Mouse (Mus musculus): ENCODE measurements around the gene Gm47841.
A peak's percentile ranks its signal among the peaks of the same experiment; 100 is the strongest.

Gene Gm47841

GRCm38 (mm10) chr15:101044531-101044930 lies 2.7 kb downstream of the Gm47841 start:
- Histone ChIP-seq H3K4me1 (replicated peaks; ENCODE audit: low read depth, low read length) (peaks cover 32% of the 10 kb centered on the region), H3K9me3 (ENCODE audit: low read length) (peaks cover 23% of the 10 kb centered on the region)
- no peak for TF ChIP-seq CTCF (conservative IDR thresholded peaks at IDR 0.05; ENCODE audit: low read length)
- TF ChIP-seq NANOG (IDR thresholded peaks at IDR 0.05; ENCODE audit: borderline replicate concordance, low read length), result no peak
- TF ChIP-seq POU5F1 (IDR thresholded peaks at IDR 0.05; ENCODE audit: borderline replicate concordance, low read length), result no peak

GRCm38 (mm10) chr15:101042613-101043012 lies 4.6 kb downstream of the Gm47841 start:
- Histone ChIP-seq H3K4me1 (replicated peaks; ENCODE audit: low read depth, low read length) (peaks cover 26% of the 10 kb centered on the region), H3K4me3 (replicated peaks; ENCODE audit: low read length) (no peak overlapping the region), H3K27me3 (ENCODE audit: insufficient read depth, low read length) (peaks cover 93% of the 10 kb centered on the region), H3K36me3 (ENCODE audit: insufficient read depth, low read length) (no peaks in the 10 kb centered on the region), H3K9me3 (ENCODE audit: low read length) (peaks cover 23% of the 10 kb centered on the region)
- TF ChIP-seq CTCF (conservative IDR thresholded peaks at IDR 0.05; ENCODE audit: low read length) (peak; percentile 89), POU5F1 (IDR thresholded peaks at IDR 0.05; ENCODE audit: borderline replicate concordance, low read length) (no peak), NANOG (IDR thresholded peaks at IDR 0.05; ENCODE audit: borderline replicate concordance, low read length) (no peak)

More at GRCm38 (mm10) chr15:101044531-101044930, 2.7 kb downstream of the Gm47841 start:
- Histone ChIP-seq H3K36me3 (ENCODE audit: insufficient read depth, low read length) (no peaks in the 10 kb centered on the region), H3K4me3 (replicated peaks; ENCODE audit: low read length) (no peak overlapping the region), H3K27me3 (ENCODE audit: insufficient read depth, low read length) (peaks cover 93% of the 10 kb centered on the region)

DNA sequence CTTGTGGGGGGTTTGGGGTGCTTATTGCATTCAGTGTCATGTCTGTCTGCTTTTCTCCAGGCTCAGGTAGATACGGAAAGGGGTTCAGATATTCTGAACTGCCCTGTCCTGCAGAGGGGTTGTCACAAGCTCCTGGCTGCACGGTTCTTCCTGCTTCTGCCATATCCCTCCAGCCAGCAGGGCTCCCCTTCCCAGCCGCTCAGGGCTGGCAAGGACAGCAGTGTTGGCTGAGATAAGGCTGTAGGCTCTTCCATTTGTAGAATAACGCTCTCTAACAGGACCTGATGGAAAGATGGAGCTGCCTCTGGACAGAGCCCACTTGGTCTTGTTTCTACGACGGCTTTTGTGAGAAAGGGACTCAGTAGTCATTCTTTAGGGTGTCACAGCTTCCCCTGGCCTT lies 5.2 kb downstream of the Gm47841 start:
- TF ChIP-seq POU5F1 (IDR thresholded peaks at IDR 0.05; ENCODE audit: borderline replicate concordance, low read length) (no peak), CTCF (conservative IDR thresholded peaks at IDR 0.05; ENCODE audit: low read length) (no peak), NANOG (IDR thresholded peaks at IDR 0.05; ENCODE audit: borderline replicate concordance, low read length) (no peak)
- no peak overlapping the region for H3K4me3 ChIP-seq (replicated peaks; ENCODE audit: low read length)
- H3K36me3 ChIP-seq (ENCODE audit: insufficient read depth, low read length), result no peaks in the 10 kb centered on the region
- peaks cover 93% of the 10 kb centered on the region for H3K27me3 ChIP-seq (ENCODE audit: insufficient read depth, low read length)
- peaks cover 23% of the 10 kb centered on the region for H3K4me1 ChIP-seq (replicated peaks; ENCODE audit: low read depth, low read length)
- H3K9me3 ChIP-seq (ENCODE audit: low read length), result peaks cover 23% of the 10 kb centered on the region

- TF ChIP-seq CTCF (conservative IDR thresholded peaks at IDR 0.05; ENCODE audit: low read length) (peak; percentile 60), NANOG (IDR thresholded peaks at IDR 0.05; ENCODE audit: borderline replicate concordance, low read length) (no peak)
- no peaks in the 10 kb centered on the region for H3K36me3 ChIP-seq (ENCODE audit: insufficient read depth, low read length)
Measured at GRCm38 (mm10) chr15:101039651-101040050, 7.5 kb downstream of the Gm47841 start.

DNA sequence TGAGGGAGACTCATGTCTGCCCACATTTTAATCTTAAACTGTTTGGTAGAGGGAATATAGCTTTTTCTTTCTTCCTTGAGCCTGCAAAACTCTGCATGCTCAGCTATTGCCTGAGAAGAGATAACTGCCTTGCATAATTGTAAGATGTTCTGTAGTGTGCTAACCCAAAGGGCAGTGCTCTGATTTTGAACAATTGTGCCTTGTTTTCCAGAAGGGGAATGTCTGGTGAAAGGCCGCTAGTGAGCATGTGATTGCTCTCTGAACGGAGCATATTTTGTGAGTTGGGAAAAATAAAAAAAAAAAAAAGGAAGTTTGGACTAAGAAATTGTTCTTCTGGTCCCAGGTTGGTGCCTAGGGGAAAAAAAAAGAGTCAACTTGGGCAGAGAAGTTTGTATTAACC lies 18.2 kb downstream of the Gm47841 start:
- Histone ChIP-seq H3K4me3 (replicated peaks; ENCODE audit: low read length) (no peak overlapping the region), H3K9me3 (ENCODE audit: low read length) (no peaks in the 10 kb centered on the region), H3K36me3 (ENCODE audit: insufficient read depth, low read length) (no peaks in the 10 kb centered on the region), H3K27me3 (ENCODE audit: insufficient read depth, low read length) (peaks cover 58% of the 10 kb centered on the region), H3K4me1 (replicated peaks; ENCODE audit: low read depth, low read length) (peaks cover 8% of the 10 kb centered on the region; the same call in 1 of the 2 replicates)
- TF ChIP-seq POU5F1 (IDR thresholded peaks at IDR 0.05; ENCODE audit: borderline replicate concordance, low read length), result no peak
- TF ChIP-seq CTCF (conservative IDR thresholded peaks at IDR 0.05; ENCODE audit: low read length), result no peak
- TF ChIP-seq NANOG (IDR thresholded peaks at IDR 0.05; ENCODE audit: borderline replicate concordance, low read length), result no peak

More at GRCm38 (mm10) chr15:101039651-101040050, 7.5 kb downstream of the Gm47841 start:
- Histone ChIP-seq H3K4me1 (replicated peaks; ENCODE audit: low read depth, low read length) (peaks cover 16% of the 10 kb centered on the region), H3K27me3 (ENCODE audit: insufficient read depth, low read length) (peaks cover 90% of the 10 kb centered on the region), H3K4me3 (replicated peaks; ENCODE audit: low read length) (peak overlapping the region; percentile 60), H3K9me3 (ENCODE audit: low read length) (peaks cover 17% of the 10 kb centered on the region)

DNA sequence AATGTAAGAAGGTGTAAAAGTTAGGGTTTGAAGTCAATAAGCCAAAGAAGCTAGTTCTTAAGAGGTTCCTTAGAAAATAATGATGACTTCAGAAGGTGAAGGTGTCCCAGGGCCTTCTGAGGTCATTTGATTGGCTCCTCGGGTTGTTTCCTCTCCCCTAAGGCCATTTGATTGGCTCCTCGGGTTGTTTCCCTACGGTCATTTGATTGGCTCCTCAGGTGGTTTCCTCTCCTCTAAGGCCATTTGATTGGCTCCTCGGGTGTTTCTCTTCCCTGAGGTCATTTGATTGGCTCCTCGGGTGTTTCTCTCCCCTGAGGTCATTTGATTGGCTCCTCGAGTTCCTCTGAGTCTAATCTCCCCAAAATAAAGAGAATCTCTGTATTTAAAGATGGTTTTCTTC lies 35.8 kb downstream of the Gm47841 start:
- Histone ChIP-seq H3K27me3 (ENCODE audit: insufficient read depth, low read length) (peaks cover 15% of the 10 kb centered on the region), H3K4me1 (replicated peaks; ENCODE audit: low read depth, low read length) (peaks cover 9% of the 10 kb centered on the region), H3K9me3 (ENCODE audit: low read length) (peaks cover 8% of the 10 kb centered on the region), H3K36me3 (ENCODE audit: insufficient read depth, low read length) (no peaks in the 10 kb centered on the region), H3K4me3 (replicated peaks; ENCODE audit: low read length) (no peak overlapping the region)
- TF ChIP-seq NANOG (IDR thresholded peaks at IDR 0.05; ENCODE audit: borderline replicate concordance, low read length) (no peak), CTCF (conservative IDR thresholded peaks at IDR 0.05; ENCODE audit: low read length) (no peak), POU5F1 (IDR thresholded peaks at IDR 0.05; ENCODE audit: borderline replicate concordance, low read length) (no peak)

DNA sequence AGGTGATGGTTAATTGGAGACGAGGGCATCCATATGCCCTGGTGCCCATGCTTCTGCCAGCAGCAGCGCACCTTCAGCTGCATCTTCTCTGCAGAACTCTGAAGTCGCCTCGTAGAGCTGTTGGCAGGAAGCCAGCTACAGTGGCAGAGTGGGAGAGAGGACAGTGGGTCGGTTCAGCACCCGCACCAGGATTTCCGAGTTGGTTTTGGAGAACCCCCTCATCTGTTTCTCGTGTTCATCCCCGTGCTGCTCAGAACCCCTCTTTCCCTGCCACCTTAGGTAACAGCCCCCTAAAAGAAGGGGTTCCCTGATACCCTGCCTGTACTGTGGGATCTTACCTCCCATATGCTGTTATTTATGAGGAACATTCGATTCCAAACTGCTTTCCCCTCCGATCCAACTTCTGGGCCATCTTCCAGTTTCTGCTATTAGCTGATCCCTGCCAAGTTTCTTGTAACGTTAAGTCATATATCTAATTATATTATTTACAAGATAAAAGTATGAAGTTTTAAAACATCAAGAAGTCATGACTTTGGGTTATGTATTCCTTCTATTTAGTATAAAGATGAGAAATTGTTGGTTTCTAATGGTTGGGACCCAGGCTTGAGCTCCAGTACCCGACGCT lies 38.7 kb downstream of the Gm47841 start:
- Histone ChIP-seq H3K9me3 (ENCODE audit: low read length) (no peaks in the 10 kb centered on the region), H3K36me3 (ENCODE audit: insufficient read depth, low read length) (no peaks in the 10 kb centered on the region), H3K4me1 (replicated peaks; ENCODE audit: low read depth, low read length) (peaks cover 9% of the 10 kb centered on the region), H3K27me3 (ENCODE audit: insufficient read depth, low read length) (peaks cover 35% of the 10 kb centered on the region), H3K4me3 (replicated peaks; ENCODE audit: low read length) (no peak overlapping the region)
- TF ChIP-seq POU5F1 (IDR thresholded peaks at IDR 0.05; ENCODE audit: borderline replicate concordance, low read length) (no peak), CTCF (conservative IDR thresholded peaks at IDR 0.05; ENCODE audit: low read length) (no peak), NANOG (IDR thresholded peaks at IDR 0.05; ENCODE audit: borderline replicate concordance, low read length) (no peak)

DNA sequence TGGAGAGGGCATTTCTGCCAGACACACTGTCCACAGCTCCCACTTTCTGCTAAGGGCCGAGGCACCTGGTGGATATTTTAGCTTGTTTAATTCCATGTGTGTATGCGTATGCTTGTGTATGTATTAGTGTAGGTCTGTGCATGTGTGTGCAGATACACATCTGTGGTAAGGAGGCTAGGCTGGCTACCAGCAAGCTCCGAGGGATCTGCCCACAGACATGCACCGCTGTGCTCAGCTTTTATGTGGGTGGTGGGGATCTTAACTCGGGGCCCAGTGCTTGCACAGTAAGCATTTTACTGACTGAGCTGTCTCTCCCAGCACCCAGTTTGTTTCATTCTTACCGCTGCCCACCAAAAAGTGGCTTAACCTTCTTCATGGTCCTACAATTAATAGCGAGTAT lies 40.0 kb downstream of the Gm47841 start:
- H3K36me3 ChIP-seq (ENCODE audit: insufficient read depth, low read length), result no peaks in the 10 kb centered on the region
- peaks cover 38% of the 10 kb centered on the region for H3K27me3 ChIP-seq (ENCODE audit: insufficient read depth, low read length)
- H3K4me3 ChIP-seq (replicated peaks; ENCODE audit: low read length), result no peak overlapping the region
- H3K4me1 ChIP-seq (replicated peaks; ENCODE audit: low read depth, low read length), result peaks cover 9% of the 10 kb centered on the region
- H3K9me3 ChIP-seq (ENCODE audit: low read length), result no peaks in the 10 kb centered on the region
- TF ChIP-seq CTCF (conservative IDR thresholded peaks at IDR 0.05; ENCODE audit: low read length), result no peak
- no peak for TF ChIP-seq POU5F1 (IDR thresholded peaks at IDR 0.05; ENCODE audit: borderline replicate concordance, low read length)
- no peak for TF ChIP-seq NANOG (IDR thresholded peaks at IDR 0.05; ENCODE audit: borderline replicate concordance, low read length)
